Mouse (Mus musculus): ENCODE results near the gene Rbfox1.

Rbfox1 gene

DNA sequence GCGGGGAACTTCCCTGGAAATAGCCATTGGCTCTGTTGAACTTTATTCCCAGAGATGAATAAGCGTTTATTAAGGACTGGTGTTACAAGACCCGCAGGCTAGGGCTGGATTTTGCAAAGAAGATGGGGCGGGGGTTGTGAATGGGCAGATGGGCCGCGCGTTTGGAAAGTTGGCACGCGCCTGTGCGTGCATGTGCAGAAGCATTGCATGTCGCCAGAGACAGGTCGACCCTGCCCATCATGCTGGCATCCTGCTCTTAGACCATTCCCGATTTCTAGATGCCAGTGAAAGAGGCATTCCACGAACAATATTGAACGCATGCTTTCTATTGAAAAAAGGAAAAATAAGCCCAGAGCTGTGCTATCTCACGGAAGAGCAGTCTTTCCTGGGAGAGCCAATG lies 464.2 kb downstream of the Rbfox1 start:
- DNase-seq (ENCODE audit: low spot score in 2 of 2), result peak in 1 of 2 experiments; percentile 15

DNA sequence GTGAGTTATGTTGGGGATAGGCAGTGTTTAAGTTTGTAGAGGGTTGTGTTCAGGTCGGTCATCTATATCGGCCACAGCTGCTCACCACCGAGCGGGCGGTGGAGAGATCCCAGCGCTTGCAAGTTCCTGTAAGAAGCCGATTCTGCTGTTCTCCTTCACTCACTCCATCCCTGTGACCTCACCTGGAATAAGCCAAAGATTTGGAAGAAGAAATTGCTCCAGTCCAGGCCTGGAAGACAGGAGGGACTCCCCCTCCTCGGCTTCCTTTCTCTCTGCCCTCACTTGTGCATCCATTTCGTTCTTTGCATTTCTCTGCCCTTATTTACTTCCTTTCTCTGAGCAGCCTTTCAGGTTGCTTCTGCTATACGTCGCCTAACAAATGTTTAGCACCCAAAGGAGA lies 465.1 kb downstream of the Rbfox1 start:
- DNase-seq (ENCODE audit: low spot score in 2 of 2), result no peak

DNA sequence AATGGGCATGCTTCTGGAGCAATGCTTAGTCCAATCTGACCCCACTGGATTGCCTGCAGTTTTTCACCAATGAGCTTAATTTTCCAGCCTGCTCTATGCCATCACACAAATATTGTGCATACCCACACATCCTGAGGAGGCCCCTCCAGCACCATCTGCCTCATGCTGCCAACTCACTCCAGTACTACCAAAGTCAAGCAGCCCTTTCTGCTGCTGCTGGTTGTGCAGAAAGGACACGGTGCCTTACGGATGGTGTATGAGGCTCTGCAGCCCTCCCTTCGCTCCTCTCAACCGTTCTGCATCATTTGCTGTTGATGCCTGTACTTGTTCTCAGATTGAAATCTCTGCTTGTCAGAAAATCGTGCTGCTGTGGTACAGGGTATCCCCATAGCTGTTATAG lies 468.0 kb downstream of the Rbfox1 start:
- DNase-seq (ENCODE audit: low spot score in 2 of 2), result peak in 1 of 2 experiments; percentile 15

GRCm38 (mm10) chr16:6356931-6357330 lies 471.8 kb downstream of the Rbfox1 start:
- DNase-seq (ENCODE audit: low spot score in 2 of 2), result no peak

DNA sequence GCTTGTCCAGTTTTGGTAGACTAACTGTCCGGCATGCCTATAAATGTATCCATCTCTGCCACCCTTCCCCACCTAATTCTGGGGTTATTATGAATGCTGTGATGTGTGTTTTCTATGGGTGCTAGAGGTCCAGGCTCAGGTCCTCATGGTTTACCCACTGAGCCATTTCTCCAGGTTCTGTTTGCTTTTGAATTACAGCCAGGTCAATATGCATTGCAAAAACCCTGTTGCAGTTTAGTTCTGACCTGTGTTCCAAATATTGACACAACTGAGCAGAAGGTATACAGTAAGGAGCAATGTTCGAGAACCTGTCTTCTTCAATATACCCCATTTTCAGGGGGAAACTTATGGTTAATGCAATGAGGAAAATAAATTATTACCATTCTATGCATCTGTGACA lies 480.6 kb downstream of the Rbfox1 start:
- DNase-seq (ENCODE audit: low spot score in 2 of 2), result no peak

- DNase-seq (ENCODE audit: low spot score in 2 of 2), result no peak
Observed at GRCm38 (mm10) chr16:6366649-6367048, 481.5 kb downstream of the Rbfox1 start.

GRCm38 (mm10) chr16:6380924-6381323 lies 495.8 kb downstream of the Rbfox1 start:
- DNase-seq (ENCODE audit: low spot score in 2 of 2), result no peak

DNA sequence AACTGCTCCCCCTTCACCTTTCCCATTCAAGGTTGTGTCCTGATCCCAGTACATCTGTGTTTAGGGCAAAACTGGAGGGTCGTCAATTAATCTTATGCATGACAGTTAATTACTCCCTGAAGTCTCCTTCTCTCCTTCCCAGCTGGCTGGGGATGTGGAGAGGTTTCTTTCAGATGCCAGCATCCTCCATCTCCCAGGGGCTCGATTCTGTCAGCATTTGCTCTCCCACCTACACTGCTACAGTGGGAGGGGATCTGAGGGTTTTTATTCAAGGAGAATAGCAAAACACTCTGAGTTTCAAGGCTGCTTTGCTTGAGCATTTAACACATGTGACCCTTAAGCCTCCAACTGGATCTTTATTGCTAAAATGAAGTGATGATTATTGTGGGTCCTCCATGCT lies 496.4 kb downstream of the Rbfox1 start:
- no peak for DNase-seq (ENCODE audit: low spot score in 2 of 2)

- DNase-seq (ENCODE audit: low spot score in 2 of 2), result no peak
Observed at GRCm38 (mm10) chr16:6382712-6383111, 497.6 kb downstream of the Rbfox1 start.

DNA sequence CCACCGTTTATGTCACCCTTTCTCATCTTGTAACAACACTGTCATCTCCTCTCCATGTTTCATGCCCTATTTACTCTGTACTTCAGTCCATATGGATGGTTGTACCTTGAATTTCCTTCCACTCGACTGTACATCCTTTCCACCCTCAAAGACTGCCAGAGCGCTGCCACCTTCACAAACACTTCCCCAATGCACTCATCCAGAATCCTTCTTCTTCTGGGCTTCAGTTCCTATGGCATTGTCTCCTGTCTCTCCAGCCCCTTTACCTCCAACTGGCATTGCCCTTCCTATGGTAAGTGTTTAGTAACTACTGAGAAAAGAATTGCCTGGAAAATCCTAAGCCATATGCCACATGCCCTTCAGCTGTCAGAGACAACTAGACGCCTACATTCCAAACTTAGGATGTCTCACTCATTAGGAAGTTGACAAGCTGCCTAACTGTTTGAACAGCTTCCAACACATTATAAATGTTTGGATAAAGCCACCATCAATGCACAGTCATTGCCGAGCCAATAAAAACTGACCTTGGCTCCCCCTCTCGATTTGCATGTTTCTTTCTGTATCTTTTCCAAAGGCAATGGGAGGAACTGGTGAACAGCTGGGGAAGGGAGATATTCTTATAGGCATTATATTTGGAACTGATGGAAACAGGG lies 505.2 kb downstream of the Rbfox1 start:
- no peak for DNase-seq (ENCODE audit: low spot score in 2 of 2)

DNA sequence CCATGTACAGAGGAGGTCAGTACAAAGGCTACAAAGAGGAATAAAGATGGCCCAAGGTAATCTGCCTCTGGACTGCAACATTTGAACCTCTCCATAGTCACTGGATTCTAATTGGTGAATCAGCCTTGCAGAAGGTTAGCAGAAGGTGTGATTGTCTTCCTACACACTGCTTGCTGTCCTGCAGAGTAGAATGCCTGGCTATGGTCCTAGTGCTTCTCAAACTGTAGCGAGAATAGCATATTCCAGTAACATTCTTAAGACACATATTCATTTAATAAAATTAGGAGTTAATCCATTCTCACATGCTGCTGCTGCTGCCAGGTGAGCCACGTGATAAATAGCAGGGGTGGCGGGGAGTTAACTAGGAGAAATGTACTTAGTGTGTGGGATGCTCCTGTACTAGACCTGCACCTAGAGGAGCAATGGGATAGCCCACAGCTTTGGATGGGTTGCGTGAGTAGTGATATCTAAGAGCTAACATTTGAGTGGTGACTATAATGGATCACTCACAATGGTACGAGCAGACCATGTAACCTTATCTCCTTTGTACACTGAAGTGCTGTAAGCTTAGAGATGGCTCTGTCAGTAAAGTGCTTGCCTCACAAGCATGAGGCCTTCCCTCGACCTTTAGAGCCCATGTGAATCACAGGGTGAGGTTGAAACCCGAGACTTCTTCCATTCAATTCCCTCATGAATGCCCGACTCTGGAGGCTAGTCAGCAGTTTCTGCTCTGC lies 511.7 kb downstream of the Rbfox1 start:
- no peak for DNase-seq (ENCODE audit: low spot score in 2 of 2)

- DNase-seq (ENCODE audit: low spot score in 2 of 2), result no peak
Observed at GRCm38 (mm10) chr16:6397635-6398034, 512.5 kb downstream of the Rbfox1 start.

DNA sequence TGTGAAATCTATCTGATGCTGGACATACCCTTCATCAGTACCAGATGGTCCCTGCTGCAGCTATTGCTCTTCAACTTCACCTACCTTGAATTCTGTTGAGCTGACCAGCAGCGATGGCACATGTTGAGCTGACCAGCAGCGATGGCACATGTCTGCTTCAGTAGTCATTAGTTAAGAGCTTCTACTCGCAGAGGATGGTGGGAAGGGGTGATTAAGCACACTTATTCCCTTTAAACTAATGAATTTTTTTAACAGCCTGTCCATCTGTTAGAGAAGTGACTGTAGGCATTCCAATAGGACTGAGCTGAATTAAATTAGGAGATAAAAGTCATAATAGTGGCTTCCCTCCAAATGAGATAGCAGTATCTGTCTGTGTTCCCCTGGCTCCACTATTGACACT lies 517.7 kb downstream of the Rbfox1 start:
- no peak for DNase-seq (ENCODE audit: low spot score in 2 of 2)

DNA sequence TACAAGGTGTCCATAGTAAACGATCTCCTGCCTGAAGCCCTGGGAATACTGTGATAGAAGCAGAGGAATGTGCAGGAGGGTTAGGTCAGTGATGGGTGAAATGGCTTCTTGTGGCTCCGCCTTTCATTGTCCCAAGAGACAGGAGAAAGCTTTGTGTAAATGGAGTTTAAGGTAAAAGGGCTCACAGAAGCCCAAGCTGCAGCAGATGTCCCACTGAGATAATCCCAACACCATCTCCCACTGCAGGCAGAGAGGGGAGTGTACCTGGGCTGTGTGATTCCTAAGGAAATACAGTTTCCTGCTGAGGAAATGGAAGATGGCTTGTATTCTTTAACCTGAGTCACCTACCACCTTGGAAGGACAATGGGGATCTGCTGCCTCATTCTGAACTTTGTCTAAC lies 529.7 kb downstream of the Rbfox1 start:
- no peak for DNase-seq (ENCODE audit: low spot score in 2 of 2)

- DNase-seq (ENCODE audit: low spot score in 2 of 2), result no peak
Observed at GRCm38 (mm10) chr16:6421623-6422145, 536.5 kb downstream of the Rbfox1 start.

DNA sequence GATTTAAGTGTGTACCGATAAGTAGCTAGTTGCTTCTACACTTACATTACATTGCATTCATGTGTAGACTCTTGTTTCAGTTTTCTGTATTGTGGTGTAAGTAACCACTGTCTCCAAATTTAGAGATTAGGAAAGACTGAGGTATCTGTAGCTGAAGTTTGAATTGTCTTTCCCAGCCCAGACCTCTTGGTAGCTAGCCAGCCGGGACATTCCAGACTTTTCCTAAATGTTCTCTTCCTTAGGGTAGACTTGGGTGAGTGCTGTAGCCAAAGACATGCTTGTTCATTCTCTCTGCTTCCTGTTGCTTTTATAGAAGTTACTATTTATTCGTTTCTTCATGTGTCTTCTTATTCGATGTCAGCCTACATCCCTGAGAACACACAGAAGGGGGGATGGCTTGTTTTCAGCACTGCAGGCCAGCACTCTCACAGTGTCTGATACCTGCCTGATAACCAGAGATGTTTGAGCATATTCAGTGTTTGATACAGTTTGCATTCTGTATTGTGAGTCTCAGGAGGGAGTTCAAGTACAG lies 538.8 kb downstream of the Rbfox1 start:
- no peak for DNase-seq (ENCODE audit: low spot score in 2 of 2)

DNA sequence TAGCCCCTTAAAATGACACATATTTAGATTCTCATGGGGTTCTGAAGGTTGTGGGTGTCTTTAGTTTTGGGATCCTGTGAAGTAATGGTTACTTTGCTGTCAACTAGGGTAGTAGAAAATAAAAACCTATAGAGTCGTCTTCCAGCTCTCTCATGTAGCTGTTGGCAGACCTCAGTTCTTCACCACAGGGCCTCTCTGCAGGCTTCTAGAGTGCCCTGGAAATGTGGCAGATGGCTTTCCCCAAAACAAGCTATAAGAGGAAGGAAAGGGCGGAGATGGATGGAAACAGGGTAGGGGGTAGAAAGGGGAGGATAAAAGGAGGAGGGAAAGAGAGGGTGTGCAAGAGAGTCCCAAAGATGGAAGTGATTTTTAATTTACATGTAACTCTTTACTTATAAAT lies 539.6 kb downstream of the Rbfox1 start:
- no peak for DNase-seq (ENCODE audit: low spot score in 2 of 2)

DNA sequence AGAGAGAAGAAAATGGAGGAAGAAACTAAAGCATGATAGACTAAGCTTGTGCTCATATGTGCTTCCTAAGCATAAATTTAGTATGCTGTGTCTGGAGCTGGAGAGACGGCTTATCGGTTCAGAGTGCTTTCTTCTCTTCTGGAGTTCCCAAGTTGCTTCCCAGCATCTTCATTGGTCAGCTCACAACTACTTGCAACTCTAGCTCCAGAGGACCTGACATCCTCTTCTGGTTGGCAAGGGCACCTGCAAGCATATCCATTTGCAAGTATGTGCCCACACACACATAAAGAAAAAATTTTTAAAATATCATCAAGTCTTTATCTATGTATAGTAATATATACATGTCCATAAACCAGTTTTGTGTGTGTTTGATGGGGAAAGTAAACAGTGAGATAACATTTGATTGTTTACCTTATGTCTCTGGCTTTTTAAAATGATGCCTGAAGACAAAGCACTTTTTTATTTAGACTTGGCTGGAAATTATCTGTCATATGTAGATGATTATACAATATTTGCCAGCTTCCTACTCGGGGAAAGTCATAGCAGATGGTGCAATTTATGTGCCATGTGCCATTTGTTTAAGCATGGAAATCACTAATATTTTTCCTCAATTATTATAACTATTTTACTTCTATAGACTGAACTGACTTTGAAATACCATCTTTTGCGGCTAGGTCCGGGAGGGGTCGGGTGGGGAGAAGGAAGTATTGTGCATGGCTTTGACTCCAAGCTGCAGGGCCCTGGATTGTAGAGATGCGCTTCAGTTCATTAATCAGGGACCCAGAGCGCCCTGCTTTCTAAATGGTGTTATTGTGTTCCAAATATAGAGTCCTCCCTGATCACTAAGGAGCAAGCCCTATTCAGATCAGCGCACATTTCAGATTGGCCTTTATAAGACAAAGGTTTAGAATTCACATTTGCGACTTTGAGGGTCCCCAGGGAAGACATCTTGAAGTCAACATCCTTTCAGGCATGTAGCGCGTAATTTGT lies 542.4 kb downstream of the Rbfox1 start:
- DNase-seq (ENCODE audit: low spot score in 2 of 2), result no peak

DNA sequence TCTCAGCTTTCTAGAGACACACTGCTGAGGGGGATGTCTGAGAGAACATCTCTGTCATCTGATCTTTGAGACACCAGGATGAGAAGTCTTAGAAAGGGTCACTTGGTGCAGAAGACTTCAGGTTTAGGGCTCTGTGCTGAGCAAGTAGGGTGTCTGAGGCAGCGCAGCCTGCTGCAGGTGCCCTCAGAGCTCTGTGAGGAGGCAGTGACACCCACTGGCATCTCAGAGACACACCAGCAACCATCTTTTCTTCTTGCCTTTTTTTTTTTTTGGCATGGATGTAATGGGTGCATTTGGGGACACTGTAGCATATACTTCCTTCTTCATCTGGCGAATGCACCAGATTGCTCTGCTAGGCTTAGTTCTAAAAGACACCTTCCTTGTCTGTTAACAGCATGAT lies 545.8 kb downstream of the Rbfox1 start:
- DNase-seq (ENCODE audit: low spot score in 2 of 2), result no peak

DNA sequence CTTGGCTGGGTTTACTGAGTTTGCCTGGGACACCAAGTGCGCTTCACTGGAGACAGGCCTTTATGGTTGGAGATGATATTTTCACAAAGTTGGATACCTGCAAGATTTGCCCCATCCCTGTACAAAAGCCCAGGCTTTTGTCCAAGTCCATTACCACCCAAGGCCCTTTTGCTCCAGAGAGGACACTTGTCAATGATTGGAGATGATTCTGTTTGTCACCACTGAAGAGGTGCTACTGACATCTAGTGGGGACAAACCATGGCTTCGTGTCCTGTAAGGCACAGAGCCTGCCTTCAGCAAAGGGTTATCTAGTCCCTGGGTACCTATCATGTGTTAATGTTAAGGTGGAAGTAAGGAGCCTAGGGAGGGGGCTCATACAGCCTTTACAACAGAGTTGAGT lies 551.3 kb downstream of the Rbfox1 start:
- DNase-seq (ENCODE audit: low spot score in 2 of 2), result no peak

DNA sequence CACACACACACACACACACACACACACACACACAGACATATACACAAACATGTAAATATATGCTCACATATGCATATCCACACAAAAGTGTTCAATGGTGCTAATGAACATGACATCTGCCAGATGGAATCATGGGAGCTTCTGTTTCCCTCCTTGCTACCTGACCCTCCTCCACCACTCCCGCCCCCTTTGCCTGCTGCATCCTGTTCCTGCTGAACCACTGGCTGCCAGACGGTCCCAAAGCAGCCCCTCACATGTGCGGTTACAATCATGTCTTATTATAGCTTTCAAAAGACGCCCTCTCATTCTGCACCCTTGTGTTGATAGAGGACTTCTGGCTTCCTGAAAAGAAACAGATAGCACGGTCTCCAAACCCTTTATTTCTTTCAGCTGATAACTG lies 563.1 kb downstream of the Rbfox1 start:
- no peak for DNase-seq (ENCODE audit: low spot score in 2 of 2)

DNA sequence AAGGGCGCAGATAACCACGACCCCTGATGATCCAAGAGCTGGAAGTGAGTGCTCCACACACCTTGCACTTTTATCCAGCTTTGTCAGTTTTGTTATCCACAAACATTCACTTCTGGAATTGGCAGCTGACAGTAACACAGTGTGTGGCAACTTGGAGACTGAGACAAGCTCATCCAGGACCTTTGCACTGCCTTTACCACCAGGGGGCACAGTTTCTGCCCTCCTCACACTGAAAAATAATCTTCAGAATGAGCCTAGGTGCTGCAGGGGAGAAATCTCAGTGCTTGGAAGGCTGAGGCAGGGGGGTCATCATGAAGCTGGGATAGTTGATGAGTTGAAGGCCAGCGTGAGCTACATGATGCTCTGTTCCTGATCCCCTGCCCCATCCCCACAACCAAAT lies 570.2 kb downstream of the Rbfox1 start:
- DNase-seq (ENCODE audit: low spot score in 2 of 2), result no peak

Data from frontal cortex, postnatal 25 days (tissue).